Mouse (Mus musculus): ENCODE measurements around the gene Omt2b.

DNA sequence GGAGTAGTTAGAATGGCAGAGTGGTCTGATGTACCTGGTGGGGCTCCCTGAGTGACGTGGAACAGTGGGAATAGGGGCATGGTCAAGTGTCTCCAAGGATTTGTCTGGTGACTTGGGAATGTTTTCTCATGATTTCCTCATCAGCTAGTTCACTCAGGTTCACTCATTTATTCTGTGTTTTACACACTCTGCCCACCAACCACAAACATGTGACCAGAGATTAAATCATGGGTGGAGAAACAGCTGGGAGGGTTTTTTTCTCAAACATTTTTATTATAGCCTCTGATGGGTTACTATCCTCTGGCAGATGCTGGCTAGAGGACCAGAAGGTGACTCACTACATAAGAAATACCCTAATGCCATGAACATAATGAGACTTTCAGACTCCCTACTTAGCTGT, 29.2 kb upstream of the Omt2b start:
- TF ChIP-seq CTCF (IDR thresholded peaks at IDR 0.05; ENCODE audit: low read depth) (no peak), EP300 (IDR thresholded peaks at IDR 0.05; ENCODE audit: low read depth) (no peak)
